Mouse (Mus musculus) heart, postnatal 0 days (tissue): ENCODE measurements at regions not wholly inside any gene's neighbourhood (a gene's known extent, or its start where the extent isn't known, plus 50 kb on each side); places are given as distances from the start of the nearest gene placed in this dataset.

ENCODE experiments used
- ATAC-seq: fragments of 200-750 bp; cut with Nextera tagmentation; 2 replicates; pipeline ENCODE4 v1.8.0; 2017; ENCODE audit warnings: low read depth, moderate number of reproducible peaks, moderate library complexity; ENCODE audit not compliant: insufficient read depth
- DNase-seq: peaks from one replicate; pipeline ENCODE4 v3.0.0-alpha.2; 2016; ENCODE audit warnings: low spot score
- H3K27ac ChIP-seq: fragments of 300-500 bp; sonication (generic); 2 replicates; pipeline ENCODE4 v1.5.1; 2014; ENCODE audit warnings: low read depth, mild to moderate bottlenecking
- H3K27me3 ChIP-seq: fragments of 300-500 bp; sonication (generic); 2 replicates; pipeline ENCODE4 v1.6.1; 2014; ENCODE audit warnings: low read length, mixed read lengths; ENCODE audit not compliant: control insufficient read depth, insufficient read depth
- H3K36me3 ChIP-seq: fragments of 300-500 bp; sonication (generic); replicated peaks from 2 replicates; pipeline ENCODE4 v1.6.1; 2014; ENCODE audit warnings: low read length, mixed read lengths; ENCODE audit not compliant: control insufficient read depth, insufficient read depth
- H3K4me1 ChIP-seq: fragments of 300-500 bp; sonication (generic); 2 replicates; pipeline ENCODE4 v1.6.1; 2014; ENCODE audit warnings: antibody characterized with exemption; ENCODE audit not compliant: control insufficient read depth, insufficient read depth
- H3K4me2 ChIP-seq: fragments of 300-500 bp; sonication (generic); 2 replicates; pipeline ENCODE4 v1.6.1; 2014; ENCODE audit warnings: low read depth, mild to moderate bottlenecking, low read length, moderate library complexity
- H3K4me3 ChIP-seq: fragments of 300-500 bp; sonication (generic); 2 replicates; pipeline ENCODE4 v1.5.1; 2014; ENCODE audit warnings: low read depth, low read length
- H3K9ac ChIP-seq: fragments of 300-500 bp; sonication (generic); replicated peaks from 2 replicates; pipeline ENCODE4 v1.6.1; 2014; ENCODE audit warnings: low read depth, low read length, mixed read lengths
- H3K9me3 ChIP-seq: fragments of 300-500 bp; sonication (generic); replicated peaks from 2 replicates; pipeline ENCODE4 v1.6.1; 2016; ENCODE audit warnings: low read length; ENCODE audit not compliant: control insufficient read depth
- CTCF ChIP-seq: IDR thresholded peaks from 2 replicates; pipeline ENCODE4 v1.5.1; 2016; ENCODE audit warnings: antibody characterized with exemption, control low read depth, low read depth
- EP300 ChIP-seq: IDR thresholded peaks from 2 replicates; pipeline ENCODE4 v1.6.1; 2016; ENCODE audit warnings: antibody characterized with exemption, low read depth
- WGBS: fragments of 180-500 bp; shearing (Covaris S2); extraction: QIAGEN DNeasy Blood & Tissue Kit; methylation state at CpG from one replicate; pipeline ENCODE4 v1.1.7; 2014; 5-methylcytosine and 5-hydroxymethylcytosine counted together

GRCm38 (mm10) chr7:49704635-49705034, 54.3 kb upstream of the Htatip2 start:
- 19% methylated on average over 2 of the region's 2 CpGs for WGBS

GRCm38 (mm10) chr7:49700734-49701133, 58.2 kb upstream of the Htatip2 start:
- DNase-seq: no peak
- Histone ChIP-seq H3K9me3 (no peaks in the 10 kb centered on the region), H3K27me3 (no peaks in the 10 kb centered on the region), H3K4me1 (no peaks in the 10 kb centered on the region), H3K4me3 (no peak overlapping the region), H3K4me2 (no peak overlapping the region), H3K27ac (no peak overlapping the region), H3K36me3 (no peaks in the 10 kb centered on the region), H3K9ac (no peak overlapping the region)
- no peak for TF ChIP-seq EP300
- no peak for TF ChIP-seq CTCF
- no peak for ATAC-seq
- WGBS: 44% methylated on average over 8 of the region's 8 CpGs

More at GRCm38 (mm10) chr7:49704635-49705034, 54.3 kb upstream of the Htatip2 start:
- Histone ChIP-seq H3K9ac (no peak overlapping the region), H3K4me3 (no peak overlapping the region), H3K27me3 (no peaks in the 10 kb centered on the region), H3K4me2 (no peak overlapping the region), H3K36me3 (no peaks in the 10 kb centered on the region), H3K9me3 (no peaks in the 10 kb centered on the region), H3K27ac (no peak overlapping the region), H3K4me1 (no peaks in the 10 kb centered on the region)
- TF ChIP-seq CTCF: no peak
- no peak for TF ChIP-seq EP300
- DNase-seq (no peak), ATAC-seq (no peak)

- Histone ChIP-seq H3K4me3 (no peak overlapping the region), H3K9ac (no peak overlapping the region), H3K36me3 (no peaks in the 10 kb centered on the region), H3K27me3 (no peaks in the 10 kb centered on the region), H3K27ac (no peak overlapping the region), H3K4me1 (no peaks in the 10 kb centered on the region), H3K9me3 (no peaks in the 10 kb centered on the region), H3K4me2 (no peak overlapping the region)
- no peak for TF ChIP-seq CTCF
- 90% methylated on average over 15 of the region's 15 CpGs for WGBS
- DNase-seq: no peak
- ATAC-seq: no peak
Observed at GRCm38 (mm10) chr7:49700024-49700390, 58.9 kb upstream of the Htatip2 start.

- H3K4me1 ChIP-seq: no peaks in the 10 kb centered on the region
- no peaks in the 10 kb centered on the region for H3K9me3 ChIP-seq
- H3K36me3 ChIP-seq: no peaks in the 10 kb centered on the region
- no peaks in the 10 kb centered on the region for H3K27me3 ChIP-seq
- ATAC-seq (no peak), DNase-seq (no peak)
- H3K4me3 ChIP-seq: no peak overlapping the region
- H3K4me2 ChIP-seq: no peak overlapping the region
- TF ChIP-seq EP300 (no peak), CTCF (no peak)
- H3K27ac ChIP-seq: no peak overlapping the region
- H3K9ac ChIP-seq: no peak overlapping the region
- WGBS: 85% methylated on average over 13 of the region's 13 CpGs
Observed at GRCm38 (mm10) chr7:49699107-49700023, 59.5 kb upstream of the Htatip2 start.

GRCm38 (mm10) chr7:49696228-49696627, 59.6 kb upstream of the Dbx1 start:
- no peak for ATAC-seq
- 28% methylated on average over 6 of the region's 6 CpGs for WGBS
- no peak overlapping the region for H3K9ac ChIP-seq
- no peak overlapping the region for H3K4me3 ChIP-seq
- no peaks in the 10 kb centered on the region for H3K4me1 ChIP-seq
- DNase-seq: no peak
- no peaks in the 10 kb centered on the region for H3K9me3 ChIP-seq
- H3K27me3 ChIP-seq: 0 out of 2 replicates have a peak, but pooled peaks cover 5% of the 10 kb centered on the region
- no peak for TF ChIP-seq CTCF
- no peak for TF ChIP-seq EP300
- no peaks in the 10 kb centered on the region for H3K36me3 ChIP-seq
- no peak overlapping the region for H3K4me2 ChIP-seq
- H3K27ac ChIP-seq: no peak overlapping the region

- no peak for DNase-seq
- H3K9ac ChIP-seq: no peak overlapping the region
- H3K36me3 ChIP-seq: no peaks in the 10 kb centered on the region
- WGBS: 64% methylated on average over 6 of the region's 6 CpGs
- H3K4me3 ChIP-seq: no peak overlapping the region
- peaks cover 26% of the 10 kb centered on the region; the same call in 1 of the 2 replicates for H3K27me3 ChIP-seq
- no peak overlapping the region for H3K4me2 ChIP-seq
- H3K4me1 ChIP-seq: peaks cover 9% of the 10 kb centered on the region
- H3K9me3 ChIP-seq: no peaks in the 10 kb centered on the region
- ATAC-seq: no peak
- H3K27ac ChIP-seq: no peak overlapping the region
- no peak for TF ChIP-seq EP300
- no peak for TF ChIP-seq CTCF
Observed at GRCm38 (mm10) chr7:49689546-49689945, 52.9 kb upstream of the Dbx1 start.
